10 mouse cellular contexts compared by ENCODE assay signal in the genomic region with DNA sequence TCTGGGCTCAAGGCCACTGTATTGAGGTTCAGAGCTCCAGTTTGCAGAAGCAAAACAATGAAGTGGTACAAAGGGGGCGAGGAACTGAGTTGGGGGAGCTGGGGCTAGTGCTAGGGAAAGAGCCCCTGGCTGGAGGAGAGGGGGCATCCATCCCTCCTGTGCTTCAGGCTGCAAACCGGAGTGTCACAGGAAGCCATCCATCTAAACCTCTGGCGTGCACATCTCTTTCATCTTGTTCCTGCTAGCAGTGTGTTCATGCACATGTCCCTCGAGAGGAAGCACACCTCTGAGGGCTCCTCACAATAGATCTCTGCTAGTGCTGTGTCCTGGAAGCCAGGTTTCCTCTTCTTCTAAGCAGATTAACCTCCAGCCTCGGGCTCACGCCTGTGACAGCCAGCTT.
DNase-seq lines count a peak whose midpoint lies in the region; ATAC-seq lines count a peak whose summit lies in the region.
"Had no signal": no experiment of that assay in that cellular context is flagged by ENCODE, and none has a peak within 500 bp of the region (broad histone marks: within the 10 kb centered on the region; RNA-seq: fewer than 3 reads in every experiment).

No protein-coding gene starts in this region.

- no peaks in the 10 kb centered on the region for H3K27me3 ChIP-seq in hindbrain, embryonic 11.5 days (ENCODE audit: control insufficient read depth, insufficient read depth, low read length)
- no peaks in the 10 kb centered on the region for H3K27me3 ChIP-seq in hindbrain, embryonic 14.5 days (ENCODE audit: control insufficient read depth, insufficient read depth, low read length)
- no peaks in the 10 kb centered on the region for H3K27me3 ChIP-seq in limb, embryonic 11.5 days (ENCODE audit: control insufficient read depth, insufficient read depth, low read length)
- H3K27me3 ChIP-seq: liver, embryonic 15.5 days had no signal

- H3K4me3 ChIP-seq in hindbrain, embryonic 11.5 days (ENCODE audit: low read depth, low read length) = no peak overlapping the region
- H3K4me3 ChIP-seq in hindbrain, embryonic 14.5 days (replicated peaks; ENCODE audit: low read length) = no peak overlapping the region
- H3K4me3 ChIP-seq in limb, embryonic 11.5 days (ENCODE audit: low read depth, low read length) = no peak overlapping the region
- H3K4me3 ChIP-seq: liver, embryonic 15.5 days had no signal

- no peaks in the 10 kb centered on the region for H3K36me3 ChIP-seq in hindbrain, embryonic 11.5 days (ENCODE audit: control insufficient read depth, insufficient read depth, low read length)
- no peaks in the 10 kb centered on the region for H3K36me3 ChIP-seq in hindbrain, embryonic 14.5 days (replicated peaks; ENCODE audit: control insufficient read depth, insufficient read depth)
- no peaks in the 10 kb centered on the region for H3K36me3 ChIP-seq in limb, embryonic 11.5 days (ENCODE audit: control insufficient read depth, insufficient read depth, low read length)
- H3K36me3 ChIP-seq: liver, embryonic 15.5 days had no signal

- no peak for DNase-seq in hindbrain, embryonic 11.5 days (ENCODE audit: low spot score)
- DNase-seq in hindbrain, embryonic 14.5 days (ENCODE audit: low spot score) = no peak
- peak; percentile 22 for DNase-seq in thymus, postnatal 4 days
- no peak for DNase-seq in thymus, postnatal 36 days
- no peak for DNase-seq in limb, embryonic 11.5 days (ENCODE audit: low spot score)
- no peak for DNase-seq in right cerebral cortex, postnatal 10 days (ENCODE audit: low spot score in 2 of 2)
- DNase-seq in Muller cell, postnatal 12 days (ENCODE audit: inconsistent ontology term) = no peak
- DNase-seq: cerebellum, adult 18-20 months; right cerebral cortex, postnatal 14 days had no signal

- WGBS in hindbrain, embryonic 11.5 days = 40% methylated on average over 6 of the region's 6 CpGs
- 47% methylated on average over 6 of the region's 6 CpGs for WGBS in hindbrain, embryonic 14.5 days
- WGBS in limb, embryonic 11.5 days = 19% methylated on average over 6 of the region's 6 CpGs

- ATAC-seq in hindbrain, embryonic 11.5 days (ENCODE audit: low FRiP score) = no peak
- ATAC-seq in hindbrain, embryonic 14.5 days (ENCODE audit: low FRiP score) = no peak
- ATAC-seq in limb, embryonic 11.5 days (ENCODE audit: insufficient number of reproducible peaks, low FRiP score, low TSS enrichment, low read depth) = no peak

- no peak overlapping the region for H3K9ac ChIP-seq in hindbrain, embryonic 11.5 days (ENCODE audit: low read depth, low read length)
- no peak overlapping the region for H3K9ac ChIP-seq in hindbrain, embryonic 14.5 days
- 0 out of 2 replicates have a peak overlapping the region, but pooled peaks have one; percentile 14 for H3K9ac ChIP-seq in limb, embryonic 11.5 days (ENCODE audit: low read length)
- H3K9ac ChIP-seq: liver, embryonic 15.5 days had no signal

- H3K9me3 ChIP-seq in hindbrain, embryonic 11.5 days (ENCODE audit: control insufficient read depth, low read length) = no peaks in the 10 kb centered on the region
- H3K9me3 ChIP-seq in hindbrain, embryonic 14.5 days (ENCODE audit: control insufficient read depth, low read length) = no peaks in the 10 kb centered on the region
- H3K9me3 ChIP-seq in limb, embryonic 11.5 days (ENCODE audit: control insufficient read depth, low read length) = no peaks in the 10 kb centered on the region
- H3K9me3 ChIP-seq: liver, embryonic 15.5 days had no signal

- H3K4me2 ChIP-seq in hindbrain, embryonic 11.5 days (replicated peaks; ENCODE audit: low read depth, low read length) = no peak overlapping the region
- H3K4me2 ChIP-seq in hindbrain, embryonic 14.5 days (replicated peaks) = no peak overlapping the region
- H3K4me2 ChIP-seq in limb, embryonic 11.5 days (ENCODE audit: low read depth, severe bottlenecking) = no peak overlapping the region
- H3K4me2 ChIP-seq: liver, embryonic 15.5 days had no signal

- 0 out of 2 replicates have a peak overlapping the region, but pooled peaks have one; percentile 6 for H3K27ac ChIP-seq in hindbrain, embryonic 11.5 days (ENCODE audit: low read depth, low read length)
- H3K27ac ChIP-seq in hindbrain, embryonic 14.5 days = no peak overlapping the region
- no peak overlapping the region for H3K27ac ChIP-seq in limb, embryonic 11.5 days (replicated peaks; ENCODE audit: low read depth, low read length)
- H3K27ac ChIP-seq: liver, embryonic 15.5 days had no signal

- peaks cover 4% of the 10 kb centered on the region; the same call in 1 of the 2 replicates for H3K4me1 ChIP-seq in hindbrain, embryonic 11.5 days (replicated peaks; ENCODE audit: control insufficient read depth, insufficient read depth, low read length)
- H3K4me1 ChIP-seq in hindbrain, embryonic 14.5 days (replicated peaks; ENCODE audit: control insufficient read depth, insufficient read depth, low read length) = peaks cover 10% of the 10 kb centered on the region
- peaks cover 9% of the 10 kb centered on the region; the same call in 1 of the 2 replicates for H3K4me1 ChIP-seq in limb, embryonic 11.5 days (ENCODE audit: control insufficient read depth, insufficient read depth, low read length)
- H3K4me1 ChIP-seq: liver, embryonic 15.5 days had no signal
